Mouse (Mus musculus): ENCODE data around the gene Tchhl1.

GRCm38 (mm10) chr3:93442030-93442429 is 26.5 kb upstream of the Tchhl1 start, which contains the start of gene Tchh:
- no peak for TF ChIP-seq CTCF (IDR thresholded peaks at IDR 0.05; ENCODE audit: control insufficient read depth, insufficient read depth, insufficient read length)
- no peak for TF ChIP-seq MAX (IDR thresholded peaks at IDR 0.05)
- TF ChIP-seq MYOD1 (IDR thresholded peaks at IDR 0.05; ENCODE audit: control insufficient read depth, insufficient read length, low read depth) = no peak
- TF ChIP-seq CEBPB (IDR thresholded peaks at IDR 0.05; ENCODE audit: low read depth) = no peak
- TF ChIP-seq USF1 (IDR thresholded peaks at IDR 0.05; ENCODE audit: low read depth) = no peak
- no peak for TF ChIP-seq MYOG (IDR thresholded peaks at IDR 0.05; ENCODE audit: control insufficient read depth, extremely low read depth, insufficient read length)
